12 mouse cellular contexts compared by ENCODE assay signal in genomic region chr3:103305411-103305982, GRCm38 (mm10).
"Had no signal": no experiment of that assay in that cellular context is flagged by ENCODE, and none has a peak within 500 bp of the region (broad histone marks: within the 10 kb centered on the region; RNA-seq: fewer than 3 reads in every experiment).

No protein-coding gene starts in this region.

- H3K27ac ChIP-seq: limb, embryonic 10.5 days; liver, embryonic 15.5 days; midbrain, embryonic 12.5 days; neural tube, embryonic 15.5 days had no signal

- H3K9ac ChIP-seq: liver, embryonic 15.5 days; midbrain, embryonic 12.5 days; neural tube, embryonic 15.5 days had no signal

- H3K4me2 ChIP-seq: liver, embryonic 11.5 days; liver, embryonic 15.5 days; midbrain, embryonic 12.5 days; neural tube, embryonic 15.5 days had no signal

- H3K4me1 ChIP-seq: limb, embryonic 10.5 days; liver, embryonic 15.5 days; midbrain, embryonic 12.5 days had no signal

- H3K36me3 ChIP-seq: limb, embryonic 10.5 days; liver, embryonic 15.5 days; midbrain, embryonic 12.5 days; neural tube, embryonic 15.5 days had no signal

- H3K27me3 ChIP-seq: liver, embryonic 15.5 days; megakaryocyte, embryonic 14.5 days; midbrain, embryonic 12.5 days; neural tube, embryonic 15.5 days had no signal

- DNase-seq: lung, adult 2 months; lung, postnatal 4 days; thymus, adult 18-20 months; thymus, postnatal 14 days had no signal

- ATAC-seq: lung, postnatal 0 days had no signal

- H3K9me3 ChIP-seq: limb, embryonic 10.5 days; liver, embryonic 15.5 days; megakaryocyte, embryonic 14.5 days; midbrain, embryonic 12.5 days; neural tube, embryonic 15.5 days had no signal

- H3K4me3 ChIP-seq: limb, embryonic 10.5 days; liver, embryonic 15.5 days; megakaryocyte, embryonic 14.5 days; midbrain, embryonic 12.5 days; myocyte; neural tube, embryonic 15.5 days had no signal
